Mouse (Mus musculus) cortical plate, adult 2 months (tissue): ENCODE measurements at regions not wholly inside any gene's neighbourhood (a gene's known extent, or its start where the extent isn't known, plus 50 kb on each side); places are given as distances from the start of the nearest gene placed in this dataset.

Source experiments
- CTCF ChIP-seq: fragments of 200-500 bp; IDR thresholded peaks from 2 replicates; pipeline ENCODE4 v1.5.1; 2011; ENCODE audit warnings: mild to moderate bottlenecking, control low read depth, low read length; ENCODE audit not compliant: insufficient read depth; ENCODE audit errors: extremely low read depth
- POLR2A ChIP-seq: fragments of 200-500 bp; IDR thresholded peaks from 2 replicates; pipeline ENCODE4 v1.6.1; 2011; ENCODE audit warnings: mild to moderate bottlenecking, low read length, control low read depth; ENCODE audit not compliant: insufficient read depth; ENCODE audit errors: extremely low read depth

DNA sequence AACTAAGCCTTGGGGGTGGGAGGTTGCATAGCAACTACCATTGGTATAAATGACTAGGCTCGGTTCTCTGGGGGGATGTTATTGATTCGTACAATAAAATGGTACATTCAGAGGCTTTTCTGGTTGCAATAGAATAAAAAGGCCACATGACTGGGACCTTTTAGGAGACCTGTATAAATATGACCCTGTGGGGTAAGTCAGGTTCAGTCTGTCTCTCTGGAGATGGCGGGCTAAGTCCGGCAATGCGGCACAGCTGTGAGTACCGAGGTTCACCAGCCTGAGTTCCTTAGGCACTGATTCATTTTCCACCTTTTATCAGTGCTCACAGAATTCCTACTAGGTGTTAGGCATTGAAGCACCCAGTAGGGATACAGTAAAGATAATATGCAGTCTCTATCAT lies 115.5 kb downstream of the Qpct start:
- no peak for TF ChIP-seq POLR2A
- no peak for TF ChIP-seq CTCF
